Mouse (Mus musculus) urinary bladder, postnatal 14 days (tissue): ENCODE results near the gene Gm5890.
"Not testable (repeated sequence)": the region's sequence is repeated elsewhere in the genome, so short reads cannot be mapped to it uniquely, and the experiment has no call there.

Experiments used
- DNase-seq: peaks from one replicate; pipeline ENCODE4 v3.0.0; 2021; ENCODE audit warnings: low spot score

The Gm5890 gene

GRCm38 (mm10) chr7:20262734-20263133 lies at the start of gene Gm5890:
Gm5890 (minus strand) TSS chr7:20262834.
- DNase-seq = not testable (repeated sequence)

GRCm38 (mm10) chr7:20233728-20234127 lies 28.9 kb downstream of the Gm5890 start, which contains the start of gene Gm4498:
Gm4498 (minus strand) TSS chr7:20233828.
- DNase-seq = not testable (repeated sequence)
